Mouse (Mus musculus): ENCODE data around the gene Zic1. TPM values are rescaled to one million over a fixed set of nuclear protein-coding genes. Genes with fewer than 3 reads are reported as not detected.

Zic1 gene
- polyA plus RNA-seq, 1 experiment from 2014 or later: not detected

DNA sequence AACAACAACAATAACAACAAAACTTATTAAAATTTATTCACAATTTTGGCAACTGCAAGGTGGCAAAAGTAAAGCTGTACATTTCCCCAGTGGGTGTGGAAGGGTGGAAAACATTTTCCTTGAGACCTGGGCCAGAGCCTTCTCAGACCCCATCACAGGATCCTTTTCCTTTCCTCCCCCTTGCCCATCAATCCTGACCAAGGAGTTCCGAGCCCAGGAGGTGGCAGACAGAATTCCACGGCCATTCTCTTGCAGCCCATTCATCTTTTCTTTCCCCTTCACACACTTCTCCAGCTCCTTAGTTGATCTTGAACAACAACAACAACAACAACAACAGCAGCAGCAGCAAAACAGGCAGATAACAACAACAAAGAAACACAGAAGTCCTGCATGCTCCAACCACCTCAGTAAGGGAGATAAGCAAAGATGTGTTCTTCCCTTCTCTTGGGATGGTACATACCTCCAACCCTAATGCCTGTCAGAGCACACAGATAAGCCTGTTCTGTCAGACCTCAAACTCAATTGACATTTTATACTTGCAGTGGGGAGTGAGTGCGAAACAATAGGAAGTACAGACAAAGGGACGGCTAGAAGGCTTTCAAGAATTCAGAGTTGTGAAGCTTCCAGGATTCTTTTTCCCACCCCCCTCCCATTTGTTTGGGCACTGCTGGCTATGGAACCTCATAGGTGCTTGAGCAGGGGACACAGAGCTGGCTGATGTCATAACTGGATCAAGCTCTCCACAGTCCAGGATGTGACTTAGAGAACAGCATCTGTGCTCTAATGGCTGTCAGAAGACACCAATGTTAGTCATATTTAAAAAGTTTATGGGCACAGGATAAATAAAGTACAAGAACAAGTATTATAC is 19.3 kb upstream of the Zic1 start:
- no peak for DNase-seq (ENCODE audit: low spot score)

- no peak for DNase-seq (ENCODE audit: low spot score)
Measured at GRCm38 (mm10) chr9:91384136-91384500, 18.5 kb upstream of the Zic1 start.

GRCm38 (mm10) chr9:91383441-91384135 is 18.0 kb upstream of the Zic1 start:
- DNase-seq (ENCODE audit: low spot score): no peak

DNA sequence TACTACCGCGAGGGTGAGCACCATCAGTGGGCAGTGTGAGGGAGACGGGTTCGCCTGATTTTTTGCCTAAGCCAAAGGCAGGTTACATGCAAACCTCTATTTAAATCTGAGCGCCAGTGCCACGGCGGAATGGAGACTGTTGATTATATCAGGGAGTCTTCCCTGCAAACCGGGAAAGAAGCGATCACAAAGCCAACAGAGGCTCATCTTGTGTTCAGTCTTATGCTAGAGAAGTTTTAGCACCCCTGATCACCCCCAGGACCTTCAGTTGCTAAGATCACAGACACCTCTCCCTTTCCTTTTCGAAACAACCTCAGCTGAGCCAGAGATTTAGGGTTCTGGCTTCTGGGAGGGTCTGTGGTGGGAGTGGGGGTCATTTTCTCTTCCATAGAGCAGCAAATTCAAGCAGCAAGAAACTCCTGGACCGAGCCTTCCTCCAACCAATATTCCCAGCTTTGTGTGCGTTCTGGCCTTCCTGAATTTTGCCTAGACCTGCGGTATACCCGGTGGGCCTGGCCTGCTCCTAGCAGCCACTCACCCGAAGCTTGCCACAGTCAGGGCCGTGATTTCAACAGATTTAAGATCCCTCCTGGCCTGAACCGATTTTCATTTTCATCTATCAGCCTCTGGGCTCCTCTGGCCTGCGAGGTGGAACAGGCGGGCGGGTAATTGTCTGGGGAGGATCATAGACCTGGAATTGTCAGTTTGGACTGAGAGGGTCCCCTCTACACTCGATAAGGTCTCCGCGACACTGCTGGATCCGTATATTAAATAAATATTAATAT is 17.1 kb upstream of the Zic1 start:
- DNase-seq (ENCODE audit: low spot score): no peak

DNA sequence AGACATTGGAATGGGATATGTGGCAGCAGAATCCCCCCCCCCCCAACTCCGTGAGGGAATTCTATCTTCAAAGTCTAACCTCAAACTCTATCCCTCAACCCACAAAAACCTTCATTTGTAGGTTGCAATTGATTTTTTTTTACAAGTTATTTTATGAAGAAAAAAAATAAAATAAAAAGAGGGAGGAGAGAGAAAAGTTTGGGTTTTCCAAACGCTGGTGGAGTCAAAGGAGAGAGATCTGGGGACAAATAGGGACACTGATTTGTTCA is 16.4 kb upstream of the Zic1 start:
- DNase-seq (ENCODE audit: low spot score): no peak

- DNase-seq (ENCODE audit: low spot score): no peak
Measured at GRCm38 (mm10) chr9:91381284-91382110, 15.9 kb upstream of the Zic1 start.

- DNase-seq (ENCODE audit: low spot score): no peak
Measured at GRCm38 (mm10) chr9:91380458-91380914, 14.9 kb upstream of the Zic1 start.

DNA sequence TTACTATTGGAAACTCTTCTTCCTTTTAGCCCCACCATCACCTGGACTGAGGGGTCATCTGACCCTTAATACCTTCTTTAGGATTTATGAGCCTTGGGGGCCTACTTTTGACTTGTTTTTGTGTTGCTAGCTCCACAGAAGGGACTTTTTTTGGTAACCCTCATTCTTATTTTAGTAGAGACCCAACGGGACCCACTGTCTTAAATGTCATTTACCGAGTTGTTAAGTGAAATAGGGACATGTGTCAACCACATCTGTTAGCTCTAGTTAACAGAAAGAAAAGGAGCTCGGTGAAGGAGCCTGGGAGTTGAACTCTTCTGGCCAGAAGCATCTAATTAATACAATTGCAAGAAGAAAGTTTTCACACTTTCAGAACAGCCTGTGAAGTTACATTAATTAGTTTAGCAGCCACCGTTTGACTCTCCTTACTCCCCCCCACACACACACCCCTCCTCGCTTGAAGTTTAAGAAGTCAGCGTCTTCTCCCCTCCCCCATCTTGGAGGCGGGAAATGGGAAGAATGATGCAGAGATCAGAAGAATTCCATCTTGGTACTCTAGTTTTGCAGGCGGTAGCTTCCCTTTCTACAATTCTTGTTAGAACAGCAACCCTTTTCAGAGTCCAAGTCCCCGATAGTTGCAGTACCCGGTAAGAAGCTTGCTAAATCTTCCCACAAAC is 14.3 kb upstream of the Zic1 start:
- DNase-seq (ENCODE audit: low spot score): no peak

DNA sequence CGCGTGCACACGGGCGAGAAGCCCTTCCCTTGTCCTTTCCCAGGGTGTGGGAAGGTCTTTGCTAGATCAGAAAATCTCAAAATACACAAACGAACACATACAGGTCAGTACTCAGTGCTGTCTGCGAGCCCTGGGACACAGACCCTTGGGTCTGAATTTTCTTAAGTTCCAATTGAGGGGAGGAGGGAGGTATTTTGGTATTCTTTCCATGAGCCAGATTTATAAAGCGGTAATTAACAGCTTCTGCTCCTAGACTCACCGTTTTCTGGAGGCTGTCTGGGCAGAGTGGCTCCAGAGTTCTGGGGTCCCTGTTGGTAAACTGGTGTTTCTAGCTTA is 13.7 kb upstream of the Zic1 start:
- no peak for DNase-seq (ENCODE audit: low spot score)

- DNase-seq (ENCODE audit: low spot score): no peak
Measured at GRCm38 (mm10) chr9:91378411-91379299, 13.0 kb upstream of the Zic1 start.

DNA sequence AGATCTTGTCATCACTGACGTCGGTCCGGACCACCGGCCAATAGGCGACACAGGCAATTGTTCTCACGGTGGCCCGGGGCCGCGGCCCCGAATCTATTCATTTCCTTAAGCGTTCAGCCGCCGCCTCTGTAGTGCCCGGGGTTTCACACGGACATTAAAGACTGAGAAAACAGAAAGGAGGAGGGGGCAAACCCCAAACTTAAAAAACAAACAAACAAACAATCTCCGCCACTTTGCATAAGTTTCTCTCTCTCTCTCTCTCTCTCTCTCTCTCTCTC is 12.2 kb upstream of the Zic1 start:
- no peak for DNase-seq (ENCODE audit: low spot score)

GRCm38 (mm10) chr9:91377036-91377872 is 11.6 kb upstream of the Zic1 start:
- no peak for DNase-seq (ENCODE audit: low spot score)

- no peak for DNase-seq (ENCODE audit: low spot score)
Measured at GRCm38 (mm10) chr9:91374665-91375064, 9.1 kb upstream of the Zic1 start.

- DNase-seq (ENCODE audit: low spot score): no peak
Measured at GRCm38 (mm10) chr9:91373811-91374575, 8.4 kb upstream of the Zic1 start.

DNA sequence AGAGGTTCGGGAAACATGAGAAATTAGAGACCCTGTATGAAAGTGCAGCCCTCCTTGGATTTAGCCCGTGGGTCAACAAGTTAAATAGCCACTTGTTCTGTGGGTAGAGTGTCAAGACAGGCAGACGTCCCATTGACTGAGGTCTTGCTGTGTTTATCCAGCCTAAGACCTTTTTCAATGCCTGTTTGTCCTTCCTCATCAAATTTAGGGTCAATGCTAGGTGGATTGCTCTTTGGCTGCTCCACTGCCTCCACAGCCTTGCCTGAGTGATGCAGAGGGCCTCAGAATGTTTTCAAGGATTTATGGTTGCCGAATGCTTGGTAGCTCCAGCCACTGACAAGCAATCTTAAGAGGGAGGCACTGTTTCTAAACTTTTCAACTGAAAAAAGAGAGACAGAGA is 6.0 kb upstream of the Zic1 start:
- no peak for DNase-seq (ENCODE audit: low spot score)

DNA sequence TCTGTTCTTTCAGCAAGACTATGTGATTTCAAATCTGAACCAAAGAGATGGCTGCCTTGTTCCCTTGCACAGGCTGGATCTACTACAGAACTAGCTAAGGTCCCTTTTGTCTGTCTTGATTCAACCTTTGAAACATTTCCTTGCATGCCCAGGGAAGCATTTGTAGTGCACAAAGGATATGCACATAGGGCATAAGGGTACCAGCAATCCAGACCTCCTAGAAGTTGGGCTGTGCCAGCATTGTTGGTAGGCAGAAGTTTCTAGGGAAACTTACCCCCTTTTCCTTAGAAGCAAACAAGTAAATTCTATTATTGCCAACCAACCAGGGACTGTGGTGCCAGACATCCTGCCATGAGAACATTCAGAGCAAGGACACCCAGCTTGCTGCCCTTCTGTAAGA is 5.4 kb upstream of the Zic1 start:
- DNase-seq (ENCODE audit: low spot score): no peak

- no peak for DNase-seq (ENCODE audit: low spot score)
Measured at GRCm38 (mm10) chr9:91370191-91370708, 4.6 kb upstream of the Zic1 start.

Measured in thymus, postnatal 0 days (tissue).